Comparison of ENCODE assay signal across 19 mouse cellular contexts in genomic region chr7:122344656-122345055, GRCm38 (mm10). TPM values are rescaled to one million over a fixed set of nuclear protein-coding genes. Genes with fewer than 3 reads are reported as not detected.
DNase-seq lines count a peak whose midpoint lies in the region; ATAC-seq and TF ChIP-seq lines count a peak whose summit lies in the region.
"Had no signal": no experiment of that assay in that cellular context is flagged by ENCODE, and none has a peak within 500 bp of the region (broad histone marks: within the 10 kb centered on the region; RNA-seq: fewer than 3 reads in every experiment).

No protein-coding gene starts in this region.

- no peak for ATAC-seq in embryonic facial prominence, embryonic 14.5 days (ENCODE audit: low read depth)
- peak; percentile 30; the same call in 1 of the 2 replicates for ATAC-seq in limb, embryonic 14.5 days (ENCODE audit: low FRiP score, low read depth)
- no peak for ATAC-seq in midbrain, embryonic 15.5 days (replicated peaks)
- ATAC-seq: intestine, postnatal 0 days; Patski had no signal

- WGBS in embryonic facial prominence, embryonic 14.5 days: 57% methylated on average over 7 of the region's 7 CpGs
- WGBS in embryonic facial prominence, embryonic 10.5 days: 75% methylated on average over 7 of the region's 7 CpGs
- 49% methylated on average over 7 of the region's 7 CpGs for WGBS in limb, embryonic 14.5 days
- 74% methylated on average over 7 of the region's 7 CpGs for WGBS in limb, embryonic 10.5 days
- WGBS in midbrain, embryonic 15.5 days: 69% methylated on average over 7 of the region's 7 CpGs

- H3K4me3 ChIP-seq in embryonic facial prominence, embryonic 14.5 days (ENCODE audit: low read depth, low read length): no peak overlapping the region
- H3K4me3 ChIP-seq in embryonic facial prominence, embryonic 10.5 days: no peak overlapping the region
- no peak overlapping the region for H3K4me3 ChIP-seq in limb, embryonic 14.5 days (replicated peaks; ENCODE audit: low read length)
- no peak overlapping the region for H3K4me3 ChIP-seq in limb, embryonic 10.5 days
- H3K4me3 ChIP-seq in midbrain, embryonic 15.5 days: no peak overlapping the region
- H3K4me3 ChIP-seq: liver, embryonic 13.5 days; neural tube, embryonic 12.5 days had no signal

- no peaks in the 10 kb centered on the region for H3K27me3 ChIP-seq in embryonic facial prominence, embryonic 14.5 days (replicated peaks; ENCODE audit: control insufficient read depth, insufficient read depth, low read length)
- no peaks in the 10 kb centered on the region for H3K27me3 ChIP-seq in embryonic facial prominence, embryonic 10.5 days (replicated peaks; ENCODE audit: low read depth, poor library complexity, severe bottlenecking)
- no peaks in the 10 kb centered on the region for H3K27me3 ChIP-seq in limb, embryonic 14.5 days (ENCODE audit: control insufficient read depth, insufficient read depth, low read length)
- H3K27me3 ChIP-seq in limb, embryonic 10.5 days (ENCODE audit: low read depth, poor library complexity, severe bottlenecking): peaks cover 29% of the 10 kb centered on the region
- H3K27me3 ChIP-seq in midbrain, embryonic 15.5 days (replicated peaks): no peaks in the 10 kb centered on the region
- H3K27me3 ChIP-seq: liver, embryonic 13.5 days; neural tube, embryonic 12.5 days had no signal

- no peaks in the 10 kb centered on the region; the same call in 1 of the 2 replicates for H3K4me1 ChIP-seq in embryonic facial prominence, embryonic 14.5 days (ENCODE audit: control insufficient read depth, insufficient read depth, low read length)
- 0 out of 2 replicates have a peak, but pooled peaks cover 4% of the 10 kb centered on the region for H3K4me1 ChIP-seq in embryonic facial prominence, embryonic 10.5 days
- 0 out of 2 replicates have a peak, but pooled peaks cover 3% of the 10 kb centered on the region for H3K4me1 ChIP-seq in limb, embryonic 14.5 days (ENCODE audit: control insufficient read depth, insufficient read depth, low read length)
- H3K4me1 ChIP-seq in limb, embryonic 10.5 days: no peaks in the 10 kb centered on the region; the same call in 1 of the 2 replicates
- H3K4me1 ChIP-seq in midbrain, embryonic 15.5 days: peaks cover 11% of the 10 kb centered on the region
- H3K4me1 ChIP-seq: liver, embryonic 13.5 days had no signal

- DNase-seq in embryonic facial prominence, embryonic 14.5 days (ENCODE audit: low spot score): peak; percentile 49
- no peak for DNase-seq in embryonic facial prominence, embryonic 10.5 days (ENCODE audit: low spot score)
- DNase-seq in limb, embryonic 14.5 days (ENCODE audit: low spot score): no peak
- DNase-seq in limb, embryonic 10.5 days (ENCODE audit: low spot score): no peak
- peak; percentile 12 for DNase-seq in urinary bladder, postnatal 25 days (ENCODE audit: low spot score)
- DNase-seq in urinary bladder, adult 18-20 months (ENCODE audit: low spot score in 2 of 2): no peak
- DNase-seq in kidney, postnatal 14 days: no peak
- DNase-seq: adrenal gland, postnatal 36 days; cerebellum, postnatal 25 days; heart, adult 18-20 months; layer of hippocampus, adult 9-11 months; liver, embryonic 13.5 days; spleen, adult 18-20 months had no signal

- H3K4me2 ChIP-seq in embryonic facial prominence, embryonic 14.5 days (ENCODE audit: low read depth, low read length): no peak overlapping the region
- no peak overlapping the region for H3K4me2 ChIP-seq in limb, embryonic 14.5 days (replicated peaks; ENCODE audit: low read depth, low read length, severe bottlenecking)
- H3K4me2 ChIP-seq in midbrain, embryonic 15.5 days: no peak overlapping the region
- H3K4me2 ChIP-seq: hindbrain, embryonic 14.5 days; liver, embryonic 13.5 days; neural tube, embryonic 12.5 days had no signal

- no peaks in the 10 kb centered on the region for H3K9me3 ChIP-seq in embryonic facial prominence, embryonic 14.5 days (ENCODE audit: control insufficient read depth, low read length)
- H3K9me3 ChIP-seq in embryonic facial prominence, embryonic 10.5 days: no peaks in the 10 kb centered on the region
- no peaks in the 10 kb centered on the region for H3K9me3 ChIP-seq in limb, embryonic 14.5 days (ENCODE audit: control insufficient read depth, low read length)
- H3K9me3 ChIP-seq in limb, embryonic 10.5 days (replicated peaks): no peaks in the 10 kb centered on the region
- H3K9me3 ChIP-seq in midbrain, embryonic 15.5 days: no peaks in the 10 kb centered on the region
- H3K9me3 ChIP-seq: liver, embryonic 13.5 days; neural tube, embryonic 12.5 days had no signal

- H3K36me3 ChIP-seq in embryonic facial prominence, embryonic 14.5 days (ENCODE audit: control insufficient read depth, insufficient read depth, low read length): no peaks in the 10 kb centered on the region
- no peaks in the 10 kb centered on the region for H3K36me3 ChIP-seq in embryonic facial prominence, embryonic 10.5 days (replicated peaks)
- H3K36me3 ChIP-seq in limb, embryonic 14.5 days (ENCODE audit: control insufficient read depth, insufficient read depth, low read length): no peaks in the 10 kb centered on the region
- no peaks in the 10 kb centered on the region for H3K36me3 ChIP-seq in limb, embryonic 10.5 days
- no peaks in the 10 kb centered on the region for H3K36me3 ChIP-seq in midbrain, embryonic 15.5 days (replicated peaks)
- H3K36me3 ChIP-seq: liver, embryonic 13.5 days; neural tube, embryonic 12.5 days had no signal

- TF ChIP-seq POLR2A in limb, embryonic 14.5 days (IDR thresholded peaks at IDR 0.05; ENCODE audit: borderline replicate concordance, extremely low read depth, insufficient read depth, insufficient read length): no peak

- H3K9ac ChIP-seq in embryonic facial prominence, embryonic 14.5 days (ENCODE audit: low read depth, low read length): no peak overlapping the region
- H3K9ac ChIP-seq in limb, embryonic 14.5 days (ENCODE audit: low read depth, low read length, severe bottlenecking): no peak overlapping the region
- no peak overlapping the region for H3K9ac ChIP-seq in midbrain, embryonic 15.5 days
- H3K9ac ChIP-seq: hindbrain, embryonic 14.5 days; liver, embryonic 13.5 days; neural tube, embryonic 12.5 days had no signal

- H3K27ac ChIP-seq in embryonic facial prominence, embryonic 14.5 days (replicated peaks; ENCODE audit: low read depth, low read length): no peak overlapping the region
- H3K27ac ChIP-seq in embryonic facial prominence, embryonic 10.5 days (replicated peaks): no peak overlapping the region
- H3K27ac ChIP-seq in limb, embryonic 14.5 days (replicated peaks; ENCODE audit: low read depth, low read length): no peak overlapping the region
- H3K27ac ChIP-seq in limb, embryonic 10.5 days: no peak overlapping the region
- no peak overlapping the region for H3K27ac ChIP-seq in midbrain, embryonic 15.5 days
- H3K27ac ChIP-seq: hindbrain, embryonic 14.5 days; kidney, postnatal 0 days; liver, embryonic 13.5 days; neural tube, embryonic 12.5 days had no signal

RNA-seq across cellular contexts. Expression of gene Prkcb, which starts 56.1 kb away (rescaled TPM):
- 8.8 and 10.1 TPM in 2 replicates for polyA plus RNA-seq in embryonic facial prominence, embryonic 14.5 days (2014; fragmentation: Nextera tagmentation; extraction: Ambion mirVana)
- 3.2 and 3.6 TPM in 2 replicates for polyA plus RNA-seq in embryonic facial prominence, embryonic 10.5 days (2016; fragmentation: Nextera tagmentation; extraction: Ambion mirVana)
- polyA plus RNA-seq in limb, embryonic 14.5 days (2012; rRNA removed): 6.2 and 6.3 TPM in 2 replicates
- polyA plus RNA-seq in limb, embryonic 14.5 days (2014; fragmentation: Nextera tagmentation; extraction: Ambion mirVana): 9.0 and 10.3 TPM in 2 replicates
- 3.7 and 6.0 TPM in 2 replicates for polyA plus RNA-seq in limb, embryonic 10.5 days (2016; fragmentation: Nextera tagmentation; extraction: Ambion mirVana)
- polyA plus RNA-seq in midbrain, embryonic 15.5 days (2015; fragmentation: Nextera tagmentation; extraction: Ambion mirVana): 107 and 117 TPM in 2 replicates
- polyA plus RNA-seq: Patski had no signal

Comparison
In these comparisons a context has a peak if more than half of its experiments do, and no peak if none do; other contexts are left out.
1. DNase-seq: peak in embryonic facial prominence, embryonic 14.5 days (single experiment) and urinary bladder, postnatal 25 days (single experiment); none in embryonic facial prominence, embryonic 10.5 days (single experiment), limb, embryonic 14.5 days (single experiment), limb, embryonic 10.5 days (single experiment), urinary bladder, adult 18-20 months (0 of 2) and kidney, postnatal 14 days (single experiment).